Mouse (Mus musculus) olfactory bulb, adult 2 months (tissue): ENCODE measurements around the gene Glis3.

Source experiments
- CTCF ChIP-seq: fragments of 200-500 bp; IDR thresholded peaks from 2 replicates; pipeline ENCODE4 v1.5.1; 2012; ENCODE audit warnings: low read depth, mild to moderate bottlenecking, low read length, moderate library complexity; ENCODE audit not compliant: insufficient read depth
- POLR2A ChIP-seq: fragments of 200-500 bp; IDR thresholded peaks from 2 replicates; pipeline ENCODE4 v1.6.1; 2012; ENCODE audit warnings: mild to moderate bottlenecking, low read depth, low read length, moderate library complexity; ENCODE audit not compliant: insufficient read depth

DNA sequence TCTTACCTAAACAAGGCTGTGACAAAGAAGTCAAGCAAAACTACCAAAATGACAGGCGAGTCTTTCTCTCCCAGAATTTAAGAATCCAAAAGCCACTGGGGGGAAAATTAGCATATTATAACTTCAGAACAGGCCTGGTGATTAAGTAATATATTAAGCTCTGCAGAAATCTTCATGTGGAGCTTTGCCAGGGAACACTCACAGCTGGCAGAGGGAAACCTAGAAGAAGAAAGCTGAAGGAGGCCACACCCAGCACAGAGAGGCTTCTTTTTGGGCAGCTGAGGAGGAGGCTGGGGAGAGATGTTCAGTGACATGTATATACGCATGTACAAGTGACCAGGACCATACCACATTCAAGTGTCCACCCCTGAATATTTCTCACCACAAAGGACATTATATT, 304.1 kb downstream of the Glis3 start:
- no peak for TF ChIP-seq CTCF
- TF ChIP-seq POLR2A = no peak
